Mouse (Mus musculus): ENCODE measurements around the gene Mcemp1. TPM values are rescaled to one million over a fixed set of nuclear protein-coding genes. Genes with fewer than 3 reads are reported as not detected.

Mcemp1 gene
- polyA plus RNA-seq, 1 experiment = not detected

GRCm38 (mm10) chr8:3679656-3680055 lies 14.1 kb downstream of the Mcemp1 start:
- Histone ChIP-seq H3K4me3 (ENCODE audit: insufficient read depth, low read depth, low read length) (no peak overlapping the region), H3K27ac (ENCODE audit: insufficient read depth, low read depth, low read length) (no peak overlapping the region), H3K4me1 (ENCODE audit: control insufficient read depth, insufficient read depth, low read length) (peaks cover 18% of the 10 kb centered on the region; the same call in 1 of the 2 replicates)
- TF ChIP-seq CTCF (IDR thresholded peaks at IDR 0.05; ENCODE audit: insufficient read depth, low read depth, low read length) (no peak), POLR2A (IDR thresholded peaks at IDR 0.05; ENCODE audit: insufficient read depth, low read depth, low read length) (no peak)
- WGBS = 82% methylated on average over 5 of the region's 5 CpGs

- 88% methylated on average over 5 of the region's 5 CpGs for WGBS
- Histone ChIP-seq H3K4me3 (ENCODE audit: insufficient read depth, low read depth, low read length) (no peak overlapping the region), H3K27ac (ENCODE audit: insufficient read depth, low read depth, low read length) (no peak overlapping the region), H3K4me1 (ENCODE audit: control insufficient read depth, insufficient read depth, low read length) (peaks cover 15% of the 10 kb centered on the region; the same call in 1 of the 2 replicates)
- TF ChIP-seq CTCF (IDR thresholded peaks at IDR 0.05; ENCODE audit: insufficient read depth, low read depth, low read length) = no peak
- TF ChIP-seq POLR2A (IDR thresholded peaks at IDR 0.05; ENCODE audit: insufficient read depth, low read depth, low read length) = no peak
These were observed 16.9 kb downstream of the Mcemp1 start for GRCm38 (mm10) chr8:3682435-3682834.

DNA sequence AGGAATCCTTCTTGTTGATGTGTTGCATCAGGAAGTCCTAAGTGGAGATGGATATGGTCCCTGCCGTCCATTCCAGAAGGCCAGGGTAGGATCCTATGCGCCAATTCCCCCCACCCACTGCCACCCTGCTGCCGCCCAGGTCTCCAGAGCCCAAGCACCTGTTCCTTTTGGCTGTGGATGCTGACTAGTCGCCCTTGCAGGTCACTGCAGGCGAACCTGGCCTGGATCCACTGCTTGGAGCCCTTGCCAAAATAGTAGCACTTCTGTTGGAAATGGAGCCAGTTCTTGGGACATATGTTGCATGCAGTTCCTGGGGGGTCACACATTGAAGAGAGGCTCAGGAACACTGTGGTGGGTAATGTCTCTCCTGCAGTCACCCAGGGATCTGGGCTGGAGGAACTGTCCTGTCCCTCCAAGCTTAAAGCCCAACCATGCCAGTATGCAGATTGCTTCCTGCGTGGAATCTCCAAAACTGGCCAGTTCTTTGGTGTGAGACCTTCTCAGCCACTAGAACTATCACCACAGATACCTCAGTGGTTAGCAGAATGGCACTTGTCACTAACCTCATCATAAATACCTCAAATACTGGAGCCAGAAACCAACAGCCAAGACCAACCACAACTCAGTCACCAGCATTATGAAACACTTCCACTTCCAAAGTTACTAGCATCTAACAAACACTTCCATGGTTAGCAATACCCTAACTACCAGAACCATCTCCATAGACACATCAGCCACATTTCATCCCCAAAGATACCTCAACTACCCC lies 18.0 kb downstream of the Mcemp1 start:
- 66% methylated on average over 6 of the region's 6 CpGs for WGBS
- H3K27ac ChIP-seq (ENCODE audit: insufficient read depth, low read depth, low read length) = no peak overlapping the region
- TF ChIP-seq CTCF (IDR thresholded peaks at IDR 0.05; ENCODE audit: insufficient read depth, low read depth, low read length) (no peak), POLR2A (IDR thresholded peaks at IDR 0.05; ENCODE audit: insufficient read depth, low read depth, low read length) (no peak)

GRCm38 (mm10) chr8:3684530-3684929 lies 19.0 kb downstream of the Mcemp1 start:
- H3K4me3 ChIP-seq (ENCODE audit: insufficient read depth, low read depth, low read length) = no peak overlapping the region
- no peak overlapping the region for H3K27ac ChIP-seq (ENCODE audit: insufficient read depth, low read depth, low read length)
- H3K4me1 ChIP-seq (ENCODE audit: control insufficient read depth, insufficient read depth, low read length) = peaks cover 3% of the 10 kb centered on the region; the same call in 1 of the 2 replicates
- no peak for TF ChIP-seq POLR2A (IDR thresholded peaks at IDR 0.05; ENCODE audit: insufficient read depth, low read depth, low read length)
- TF ChIP-seq CTCF (IDR thresholded peaks at IDR 0.05; ENCODE audit: insufficient read depth, low read depth, low read length) = no peak

More for the DNA sequence above, 18.0 kb downstream of the Mcemp1 start:
- no peak overlapping the region for H3K4me3 ChIP-seq (ENCODE audit: insufficient read depth, low read depth, low read length)
- H3K4me1 ChIP-seq (ENCODE audit: control insufficient read depth, insufficient read depth, low read length) = peaks cover 12% of the 10 kb centered on the region; the same call in 1 of the 2 replicates

- no peak for TF ChIP-seq POLR2A (IDR thresholded peaks at IDR 0.05; ENCODE audit: insufficient read depth, low read depth, low read length)
- WGBS = 68% methylated on average over 5 of the region's 5 CpGs
- no peak overlapping the region for H3K4me3 ChIP-seq (ENCODE audit: insufficient read depth, low read depth, low read length)
- H3K27ac ChIP-seq (ENCODE audit: insufficient read depth, low read depth, low read length) = no peak overlapping the region
- 0 out of 2 replicates have a peak, but pooled peaks cover 3% of the 10 kb centered on the region for H3K4me1 ChIP-seq (ENCODE audit: control insufficient read depth, insufficient read depth, low read length)
These were observed 19.9 kb downstream of the Mcemp1 start for GRCm38 (mm10) chr8:3685422-3685821.

GRCm38 (mm10) chr8:3687537-3687936 lies 22.0 kb downstream of the Mcemp1 start:
- 81% methylated on average over 6 of the region's 6 CpGs for WGBS
- TF ChIP-seq CTCF (IDR thresholded peaks at IDR 0.05; ENCODE audit: insufficient read depth, low read depth, low read length) (no peak), POLR2A (IDR thresholded peaks at IDR 0.05; ENCODE audit: insufficient read depth, low read depth, low read length) (no peak)
- Histone ChIP-seq H3K4me1 (ENCODE audit: control insufficient read depth, insufficient read depth, low read length) (no peaks in the 10 kb centered on the region), H3K27ac (ENCODE audit: insufficient read depth, low read depth, low read length) (no peak overlapping the region), H3K4me3 (ENCODE audit: insufficient read depth, low read depth, low read length) (no peak overlapping the region)

DNA sequence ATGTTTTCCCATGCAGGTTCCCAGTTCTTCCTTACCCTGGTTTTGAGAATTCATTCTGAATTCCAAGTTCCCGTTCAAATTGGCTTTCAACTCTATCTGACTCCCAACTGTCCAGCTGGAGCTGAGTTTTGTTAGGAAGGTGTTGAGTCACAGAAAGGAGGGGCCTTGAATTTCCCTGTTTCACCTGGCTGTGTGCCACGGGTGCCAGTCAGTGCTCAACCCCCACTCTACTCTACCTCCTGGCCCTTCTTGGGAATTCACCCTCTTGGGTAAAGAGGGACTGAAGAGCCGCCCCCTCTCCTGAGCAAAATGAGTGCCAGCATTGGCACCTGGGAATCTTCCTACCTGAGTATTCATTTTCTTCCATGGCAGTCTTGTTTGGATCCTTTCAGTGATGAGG lies 25.2 kb downstream of the Mcemp1 start:
- no peaks in the 10 kb centered on the region for H3K4me1 ChIP-seq (ENCODE audit: control insufficient read depth, insufficient read depth, low read length)
- WGBS = 68% methylated on average over 3 of the region's 3 CpGs
- H3K27ac ChIP-seq (ENCODE audit: insufficient read depth, low read depth, low read length) = no peak overlapping the region
- no peak for TF ChIP-seq CTCF (IDR thresholded peaks at IDR 0.05; ENCODE audit: insufficient read depth, low read depth, low read length)
- TF ChIP-seq POLR2A (IDR thresholded peaks at IDR 0.05; ENCODE audit: insufficient read depth, low read depth, low read length) = no peak
- H3K4me3 ChIP-seq (ENCODE audit: insufficient read depth, low read depth, low read length) = no peak overlapping the region

- WGBS = 78% methylated on average over 3 of the region's 3 CpGs
- Histone ChIP-seq H3K4me1 (ENCODE audit: control insufficient read depth, insufficient read depth, low read length) (no peaks in the 10 kb centered on the region), H3K27ac (ENCODE audit: insufficient read depth, low read depth, low read length) (no peak within 1 kb of the TSS), H3K4me3 (ENCODE audit: insufficient read depth, low read depth, low read length) (no peak within 1 kb of the TSS)
- TF ChIP-seq CTCF (IDR thresholded peaks at IDR 0.05; ENCODE audit: insufficient read depth, low read depth, low read length) (no peak), POLR2A (IDR thresholded peaks at IDR 0.05; ENCODE audit: insufficient read depth, low read depth, low read length) (no peak)
These were observed 28.6 kb downstream of the Mcemp1 start, which contains the start of gene Fcer2a for GRCm38 (mm10) chr8:3694121-3694520. TSS of gene Fcer2a (minus strand) at chr8:3694175.

DNA sequence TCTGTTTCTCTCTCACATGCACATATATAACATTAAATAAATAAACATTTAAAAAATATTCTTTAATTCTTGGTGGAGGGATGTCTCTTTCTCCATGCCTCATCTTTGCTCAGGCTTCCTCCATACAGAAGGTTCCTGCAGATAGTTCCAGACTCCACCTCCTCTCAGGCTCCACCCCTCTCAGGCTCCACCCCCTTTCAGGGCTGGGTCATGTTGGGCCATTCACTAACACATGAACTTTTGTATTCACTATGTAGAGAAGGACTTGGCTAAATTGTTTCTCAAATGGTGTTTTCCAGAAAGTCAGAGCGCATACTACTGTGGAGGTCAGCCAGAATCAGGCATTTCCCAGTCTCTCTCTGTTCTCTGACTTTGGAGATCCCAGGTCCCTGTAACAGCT lies 35.9 kb downstream of the Mcemp1 start:
- 96% methylated on average over 1 of the region's 1 CpGs for WGBS
- no peak overlapping the region for H3K4me3 ChIP-seq (ENCODE audit: insufficient read depth, low read depth, low read length)
- H3K4me1 ChIP-seq (ENCODE audit: control insufficient read depth, insufficient read depth, low read length) = no peaks in the 10 kb centered on the region
- no peak overlapping the region for H3K27ac ChIP-seq (ENCODE audit: insufficient read depth, low read depth, low read length)
- TF ChIP-seq CTCF (IDR thresholded peaks at IDR 0.05; ENCODE audit: insufficient read depth, low read depth, low read length) = no peak
- no peak for TF ChIP-seq POLR2A (IDR thresholded peaks at IDR 0.05; ENCODE audit: insufficient read depth, low read depth, low read length)
